In the genomic region with DNA sequence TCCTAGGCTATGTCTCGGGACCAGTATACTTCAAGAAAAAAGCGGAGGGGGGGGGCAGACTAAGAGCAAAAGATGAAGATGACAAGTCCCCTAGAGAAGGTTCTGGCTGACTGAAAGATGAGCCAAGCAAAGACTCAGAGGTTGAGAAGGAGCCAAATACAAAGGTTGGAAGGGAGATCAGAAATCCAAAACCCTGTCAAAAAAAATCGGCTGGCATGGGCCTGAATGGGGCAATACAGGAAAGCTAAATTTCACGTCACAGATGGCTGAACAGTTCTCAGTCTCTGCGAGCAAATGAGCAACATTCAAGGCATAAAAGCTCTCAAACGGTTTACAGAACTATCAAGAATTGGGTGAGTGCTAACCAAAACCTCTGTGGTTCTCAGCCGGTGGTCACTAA, we compare ENCODE assay signal across 19 mouse cellular contexts. TPM values are rescaled to one million over a fixed set of nuclear protein-coding genes. Genes with fewer than 3 reads are reported as not detected.
DNase-seq lines count a peak whose midpoint lies in the region; ATAC-seq and TF ChIP-seq lines count a peak whose summit lies in the region.
"Had no signal": no experiment of that assay in that cellular context is flagged by ENCODE, and none has a peak within 500 bp of the region (broad histone marks: within the 10 kb centered on the region; RNA-seq: fewer than 3 reads in every experiment).

No protein-coding gene starts in this region.

- H3K4me1 ChIP-seq in forebrain, embryonic 14.5 days (ENCODE audit: control insufficient read depth, insufficient read depth, low read length) = 0 out of 2 replicates have a peak, but pooled peaks cover 5% of the 10 kb centered on the region
- H3K4me1 ChIP-seq in hindbrain, embryonic 15.5 days (replicated peaks) = peaks cover 42% of the 10 kb centered on the region
- peaks cover 19% of the 10 kb centered on the region for H3K4me1 ChIP-seq in neural tube, embryonic 14.5 days (ENCODE audit: control insufficient read depth, insufficient read depth, low read length)

- intact Hi-C loops in left cerebral cortex, adult 2 months (cut with DNase I) = loop anchor here (5.0 kb wide), 3 partner anchors 56 to 151 kb away; no protein-coding TSS in a partner anchor
- intact Hi-C loops in left cerebral cortex, postnatal 36 days (cut with DNase I) = loop anchor here (5.0 kb wide), 1 partner anchor 71 kb away; no protein-coding TSS in a partner anchor

- no peak overlapping the region for H3K9ac ChIP-seq in forebrain, embryonic 14.5 days (ENCODE audit: low read length)
- peak overlapping the region; percentile 89; the same call in 1 of the 2 replicates for H3K9ac ChIP-seq in hindbrain, embryonic 15.5 days
- no peak overlapping the region for H3K9ac ChIP-seq in neural tube, embryonic 14.5 days (replicated peaks; ENCODE audit: low read depth, low read length)
- H3K9ac ChIP-seq: intestine, embryonic 15.5 days; kidney, embryonic 15.5 days; limb, embryonic 15.5 days; liver, postnatal 0 days had no signal

- H3K4me2 ChIP-seq in forebrain, embryonic 14.5 days (ENCODE audit: low read length) = peak overlapping the region; percentile 85
- peak overlapping the region; percentile 74 for H3K4me2 ChIP-seq in hindbrain, embryonic 15.5 days
- peak overlapping the region; percentile 72 for H3K4me2 ChIP-seq in neural tube, embryonic 14.5 days (ENCODE audit: low read depth, low read length)
- H3K4me2 ChIP-seq: intestine, embryonic 15.5 days; kidney, embryonic 15.5 days; limb, embryonic 15.5 days had no signal

- no peaks in the 10 kb centered on the region for H3K27me3 ChIP-seq in forebrain, embryonic 14.5 days (replicated peaks; ENCODE audit: control insufficient read depth, insufficient read depth, low read length)
- H3K27me3 ChIP-seq in hindbrain, embryonic 15.5 days = 0 out of 2 replicates have a peak, but pooled peaks cover 4% of the 10 kb centered on the region
- H3K27me3 ChIP-seq in neural tube, embryonic 14.5 days (ENCODE audit: control insufficient read depth, insufficient read depth, low read length) = no peaks in the 10 kb centered on the region

- H3K4me3 ChIP-seq in left cerebral cortex, adult 2 months = peak overlapping the region; percentile 87
- H3K4me3 ChIP-seq in forebrain, embryonic 14.5 days (ENCODE audit: low read depth, low read length) = no peak overlapping the region
- H3K4me3 ChIP-seq in hindbrain, embryonic 15.5 days = peak overlapping the region; percentile 83
- peak overlapping the region; percentile 88 for H3K4me3 ChIP-seq in neural tube, embryonic 14.5 days (ENCODE audit: low read depth, low read length)
- H3K4me3 ChIP-seq: erythroblast, embryonic 14.5 days; heart, embryonic 10.5 days; intestine, embryonic 15.5 days had no signal

- 71% methylated on average over 7 of the region's 7 CpGs for WGBS in forebrain, embryonic 14.5 days
- 69% methylated on average over 7 of the region's 7 CpGs for whole genome bisulfite sequencing in hindbrain, embryonic 15.5 days
- WGBS in neural tube, embryonic 14.5 days = 69% methylated on average over 7 of the region's 7 CpGs

- DNase-seq in left cerebral cortex, adult 2 months (ENCODE audit: extremely low spot score in 1 of 2, low spot score in 2 of 2) = no peak
- no peak for DNase-seq in left cerebral cortex, postnatal 36 days (ENCODE audit: low spot score in 2 of 2)
- no peak for DNase-seq in forebrain, embryonic 14.5 days (ENCODE audit: low spot score)
- no peak for DNase-seq in kidney, postnatal 4 days
- DNase-seq: cerebellum, postnatal 36 days; gastrocnemius, postnatal 25 days; heart, postnatal 14 days; liver, postnatal 0 days; lung, postnatal 14 days; thymus, postnatal 4 days had no signal

- no peaks in the 10 kb centered on the region for H3K9me3 ChIP-seq in forebrain, embryonic 14.5 days (replicated peaks; ENCODE audit: control insufficient read depth, low read length)
- no peaks in the 10 kb centered on the region for H3K9me3 ChIP-seq in hindbrain, embryonic 15.5 days
- no peaks in the 10 kb centered on the region for H3K9me3 ChIP-seq in neural tube, embryonic 14.5 days (ENCODE audit: control insufficient read depth, low read length)
- H3K9me3 ChIP-seq: heart, embryonic 10.5 days; intestine, embryonic 15.5 days; kidney, embryonic 15.5 days; limb, embryonic 15.5 days had no signal

- no peak for ATAC-seq in forebrain, embryonic 14.5 days
- no peak for ATAC-seq in hindbrain, embryonic 15.5 days (ENCODE audit: low FRiP score, low read depth)
- no peak for ATAC-seq in neural tube, embryonic 14.5 days (ENCODE audit: low read depth)
- ATAC-seq in megakaryocyte progenitor cell, adult 5-6 weeks (replicated peaks; ENCODE audit: poor library complexity) = no peak
- ATAC-seq: intestine, embryonic 15.5 days; liver, postnatal 0 days had no signal

- no peaks in the 10 kb centered on the region for H3K36me3 ChIP-seq in forebrain, embryonic 14.5 days (ENCODE audit: control insufficient read depth, insufficient read depth, low read length)
- no peaks in the 10 kb centered on the region for H3K36me3 ChIP-seq in hindbrain, embryonic 15.5 days
- no peaks in the 10 kb centered on the region for H3K36me3 ChIP-seq in neural tube, embryonic 14.5 days (ENCODE audit: control insufficient read depth, insufficient read depth, low read length)
- H3K36me3 ChIP-seq: G1E; heart, embryonic 10.5 days; intestine, embryonic 15.5 days; kidney, embryonic 15.5 days; limb, embryonic 15.5 days had no signal

- TF ChIP-seq CTCF in left cerebral cortex, adult 2 months (IDR thresholded peaks at IDR 0.05) = no peak

- peak overlapping the region; percentile 91 for H3K27ac ChIP-seq in left cerebral cortex, adult 2 months
- no peak overlapping the region for H3K27ac ChIP-seq in forebrain, embryonic 14.5 days (ENCODE audit: low read depth, low read length)
- H3K27ac ChIP-seq in hindbrain, embryonic 15.5 days (replicated peaks) = no peak overlapping the region
- H3K27ac ChIP-seq in neural tube, embryonic 14.5 days (ENCODE audit: low read depth, low read length) = no peak overlapping the region
- H3K27ac ChIP-seq: heart, embryonic 10.5 days; intestine, embryonic 15.5 days; kidney, embryonic 15.5 days; limb, embryonic 15.5 days had no signal

RNA-seq across cellular contexts. Expression of gene D430041D05Rik, which starts 2.5 kb away (rescaled TPM):
- total RNA-seq in left cerebral cortex, adult 2 months (2021) = 100 to 1,000 TPM; 121 to 123 TPM
- total RNA-seq in left cerebral cortex, postnatal 36 days (2021) = 100 to 1,000 TPM; 120 to 121 TPM
- polyA plus RNA-seq in forebrain, embryonic 14.5 days (2014; fragmentation: Nextera tagmentation; extraction: Ambion mirVana) = 7.9 and 11.6 TPM in 2 replicates
- 9.3 and 10.2 TPM in 2 replicates for polyA plus RNA-seq in hindbrain, embryonic 15.5 days (2015; fragmentation: Nextera tagmentation; extraction: Ambion mirVana)
- polyA plus RNA-seq in neural tube, embryonic 14.5 days (2014; fragmentation: Nextera tagmentation; extraction: Ambion mirVana) = 14.0 and 17.3 TPM in 2 replicates
- total RNA-seq in megakaryocyte progenitor cell, adult 5-6 weeks (2015) = not detected in 2 replicates
- not detected in 2 replicates for total RNA-seq in megakaryocyte progenitor cell, adult 5-6 weeks (2017)
- polyA plus RNA-seq: erythroblast, embryonic 14.5 days had no signal

Comparison
In these comparisons a context has a peak if more than half of its experiments do, and no peak if none do; other contexts are left out.
1. RNA of gene D430041D05Rik, which starts 2.5 kb away (total RNA-seq): 121 to 123 TPM in left cerebral cortex, adult 2 months and 120 to 121 TPM in left cerebral cortex, postnatal 36 days; not detected in megakaryocyte progenitor cell, adult 5-6 weeks; every median in the first group is over 100 times any median in the second.
2. Peak in every context shown above with its lines, with median percentiles within 50 percentile points of each other: H3K4me2 ChIP-seq.